Mouse (Mus musculus): ENCODE results near the gene Mapkapk3.
"Not testable (repeated sequence)": the region's sequence is repeated elsewhere in the genome, so short reads cannot be mapped to it uniquely, and the experiment has no call there.

Mapkapk3 gene

DNA sequence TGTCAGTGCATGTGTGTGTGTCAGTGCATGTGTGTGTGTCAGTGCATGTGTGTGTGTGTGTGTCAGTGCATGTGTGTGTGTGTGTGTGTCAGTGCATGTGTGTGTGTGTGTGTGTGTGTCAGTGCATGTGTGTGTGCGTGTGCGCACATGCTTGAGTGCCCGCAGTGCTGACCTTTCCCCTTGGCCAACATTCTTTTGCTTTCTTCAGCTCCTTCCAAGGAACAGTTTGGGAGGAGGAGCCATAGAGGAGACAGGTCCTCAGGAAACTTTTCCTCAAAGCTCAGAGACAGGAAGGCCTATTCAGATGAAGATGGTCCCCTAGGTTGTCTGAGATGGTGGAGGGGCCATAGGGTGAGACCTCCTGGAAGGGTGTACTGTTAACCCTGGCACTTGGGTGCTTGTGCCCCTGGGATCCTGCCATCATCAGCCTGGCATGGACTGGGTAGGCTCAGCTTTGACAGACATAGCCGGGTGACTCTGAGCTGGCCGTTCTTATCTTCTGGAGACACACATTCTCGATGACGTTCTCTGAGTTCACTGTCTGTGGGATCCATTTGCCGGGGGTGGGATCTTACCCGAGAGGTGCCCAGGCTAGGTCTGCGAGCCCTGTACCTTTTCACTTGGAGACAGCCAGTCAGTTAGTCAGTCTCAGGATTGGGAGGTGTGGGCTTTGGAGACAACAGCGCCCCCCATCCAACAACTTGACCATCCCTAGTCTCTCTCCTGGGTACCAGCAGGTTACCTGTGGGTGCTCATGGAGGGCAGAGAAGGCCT is 17.6 kb upstream of the Mapkapk3 start:
- DNase-seq, result no peak

DNA sequence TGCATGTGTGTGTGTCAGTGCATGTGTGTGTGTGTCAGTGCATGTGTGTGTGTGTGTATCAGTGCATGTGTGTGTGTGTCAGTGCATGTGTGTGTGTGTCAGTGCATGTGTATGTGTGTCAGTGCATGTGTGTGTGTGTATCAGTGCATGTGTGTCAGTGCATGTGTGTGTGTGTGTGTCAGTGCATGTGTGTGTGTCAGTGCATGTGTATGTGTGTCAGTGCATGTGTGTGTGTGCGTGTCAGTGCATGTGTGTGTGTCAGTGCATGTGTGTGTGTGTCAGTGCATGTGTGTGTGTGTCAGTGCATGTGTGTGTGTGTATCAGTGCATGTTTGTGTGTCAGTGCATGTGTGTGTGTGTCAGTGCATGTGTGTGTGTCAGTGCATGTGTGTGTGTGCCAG is 17.0 kb upstream of the Mapkapk3 start:
- DNase-seq, result not testable (repeated sequence)

DNA sequence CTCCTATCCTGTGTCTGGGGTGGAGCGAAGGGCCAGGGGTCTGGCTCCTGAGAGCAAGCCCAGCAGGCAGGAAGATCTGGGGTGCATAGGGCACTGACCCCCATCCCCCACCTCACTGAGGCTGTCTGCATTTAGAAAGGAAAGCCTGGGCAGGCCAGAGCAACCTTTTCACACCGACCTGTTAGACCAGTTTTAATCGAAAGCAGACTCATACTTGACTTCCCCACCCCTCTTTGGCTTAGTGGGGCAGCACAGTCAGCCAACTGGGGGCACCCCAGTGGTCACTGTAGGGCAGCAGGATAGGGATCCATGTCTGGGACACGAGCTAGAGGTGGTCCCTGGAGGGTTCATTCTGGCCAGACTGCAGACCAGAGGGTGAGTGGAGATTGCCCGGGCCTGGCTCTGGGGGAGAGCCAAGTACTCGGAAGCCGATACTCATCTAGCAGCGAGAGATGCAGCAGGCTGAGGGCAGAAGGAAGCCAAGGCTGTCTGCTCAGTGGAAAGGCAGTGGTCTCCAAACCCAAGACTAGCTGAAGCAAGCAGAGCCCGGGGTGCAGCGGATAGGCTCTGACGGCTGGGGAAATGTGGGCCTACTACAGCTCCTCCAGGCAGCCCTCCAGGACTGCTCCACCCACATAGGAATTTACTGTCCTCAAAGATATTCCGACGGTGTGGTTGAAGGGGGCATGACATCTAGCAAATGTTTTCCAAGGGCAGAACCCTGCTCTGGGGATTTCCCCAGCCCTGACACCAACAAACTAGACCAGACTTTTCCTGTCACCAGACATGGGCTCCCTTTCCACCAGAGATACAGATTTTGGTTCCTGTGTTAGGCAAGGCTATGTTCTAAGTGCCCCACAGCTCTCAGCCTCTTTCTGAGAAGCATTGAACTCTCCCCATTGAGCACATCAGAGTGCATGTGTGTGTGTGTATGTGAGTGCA is 16.2 kb upstream of the Mapkapk3 start:
- DNase-seq, result no peak

DNA sequence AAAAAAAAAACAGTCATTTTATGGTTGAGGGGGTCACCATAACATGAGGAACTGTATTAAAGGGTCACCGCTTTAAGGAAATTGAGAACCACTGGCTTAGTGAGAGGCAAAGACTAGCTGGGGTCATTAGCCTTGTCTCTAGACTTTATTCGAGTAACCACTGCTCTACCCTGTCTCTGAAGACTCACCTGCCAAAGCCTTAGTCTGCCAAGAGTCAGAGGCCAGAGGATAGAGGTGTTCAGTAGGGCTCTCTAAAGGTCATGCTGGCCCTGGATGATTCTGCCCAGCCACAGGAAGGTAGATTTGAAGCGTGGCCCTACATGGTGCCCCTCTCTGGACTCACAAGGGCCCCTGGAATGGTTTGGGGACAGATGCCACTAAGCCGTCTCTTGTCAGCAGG is 15.3 kb upstream of the Mapkapk3 start:
- DNase-seq, result no peak

DNA sequence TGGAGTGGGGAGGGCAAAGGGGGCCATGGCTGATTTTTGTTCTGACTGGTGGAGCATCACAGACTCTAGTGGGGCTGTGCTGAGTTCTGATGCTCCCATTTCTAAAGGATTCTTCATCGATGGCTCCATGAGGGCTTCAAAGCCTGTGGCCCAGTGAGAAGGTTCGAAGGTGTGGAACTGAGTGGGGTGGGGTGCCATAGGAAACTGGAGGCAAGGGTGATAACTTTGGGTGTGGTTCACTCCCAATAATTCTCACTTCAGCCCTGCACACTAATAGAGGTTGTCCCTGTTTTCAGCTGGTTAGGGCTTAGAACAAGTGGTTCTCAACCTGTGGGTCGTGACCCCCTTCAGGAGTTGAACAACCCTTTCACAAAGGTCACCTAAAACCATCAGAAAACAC is 14.7 kb upstream of the Mapkapk3 start:
- no peak for DNase-seq

DNA sequence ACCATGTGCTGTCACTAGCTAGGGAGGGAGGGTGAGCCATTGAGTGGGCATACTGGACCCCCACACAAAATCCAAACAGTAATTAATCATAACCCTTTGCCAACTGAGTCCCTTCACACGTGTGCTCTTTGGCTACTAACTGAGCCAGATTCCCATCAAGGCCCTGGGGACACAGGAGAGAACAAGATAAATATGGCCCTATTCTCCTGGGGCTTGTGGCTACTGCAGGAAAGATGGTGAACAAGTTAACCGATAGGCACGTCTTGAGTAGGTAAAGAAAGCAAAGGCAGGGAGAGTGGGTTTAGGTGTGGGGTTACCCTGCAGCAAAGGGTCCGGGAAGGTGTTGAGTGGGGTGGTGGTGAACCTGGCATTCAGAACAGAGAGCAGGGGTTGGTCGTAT is 14.2 kb upstream of the Mapkapk3 start:
- DNase-seq, result no peak

DNA sequence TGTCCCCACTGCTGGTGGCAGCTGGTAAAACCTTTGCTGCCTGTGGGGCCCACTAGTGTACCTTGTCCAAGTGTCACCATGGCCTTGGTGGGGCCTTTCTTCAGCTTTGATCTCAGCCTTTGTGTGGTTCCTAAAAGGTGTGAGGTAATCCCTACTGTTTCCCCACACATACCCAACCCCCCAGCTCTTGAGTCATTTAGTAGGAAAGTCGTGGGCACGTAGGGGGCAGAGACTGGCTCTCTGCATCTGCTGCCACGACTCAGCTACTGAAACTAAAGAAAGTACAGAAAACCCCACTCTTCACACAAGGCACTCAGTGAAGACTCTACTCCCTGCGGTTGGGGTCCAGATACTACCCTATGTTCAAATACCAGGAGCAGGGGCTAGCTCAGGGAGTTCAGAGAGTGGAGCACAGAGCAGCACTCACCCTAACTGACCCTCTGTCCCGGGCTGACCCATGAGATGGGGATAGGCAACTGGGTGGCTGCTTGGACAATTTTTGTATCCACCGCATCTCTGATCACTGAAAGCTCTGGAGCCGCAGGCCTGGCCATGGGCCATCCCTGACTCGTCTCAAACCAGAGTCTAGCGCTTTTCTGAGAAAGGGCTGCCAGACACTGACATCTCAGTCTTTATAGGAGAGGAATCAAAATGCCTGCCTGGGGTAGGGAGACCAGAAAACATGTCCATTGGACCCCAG is 13.6 kb upstream of the Mapkapk3 start:
- DNase-seq, result no peak

DNA sequence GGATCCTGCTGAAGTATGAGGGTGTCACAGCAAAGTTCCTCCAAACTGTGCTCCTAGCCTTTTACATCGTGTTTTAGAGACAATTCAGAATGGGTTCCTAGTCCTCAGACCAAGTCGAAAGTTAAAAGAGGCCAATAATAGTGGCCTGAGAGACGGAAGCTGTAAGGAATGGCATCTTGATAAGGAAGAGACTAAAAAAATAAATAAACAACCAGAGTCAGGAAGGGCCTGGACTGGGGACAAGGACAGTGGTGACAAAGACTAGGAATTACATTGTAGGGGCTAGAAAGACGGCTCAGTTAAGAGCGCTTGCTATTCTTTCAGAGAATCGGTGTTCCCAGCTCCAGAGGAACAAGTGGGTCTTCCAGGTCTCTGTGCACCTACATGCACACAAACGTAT is 12.9 kb upstream of the Mapkapk3 start:
- no peak for DNase-seq

DNA sequence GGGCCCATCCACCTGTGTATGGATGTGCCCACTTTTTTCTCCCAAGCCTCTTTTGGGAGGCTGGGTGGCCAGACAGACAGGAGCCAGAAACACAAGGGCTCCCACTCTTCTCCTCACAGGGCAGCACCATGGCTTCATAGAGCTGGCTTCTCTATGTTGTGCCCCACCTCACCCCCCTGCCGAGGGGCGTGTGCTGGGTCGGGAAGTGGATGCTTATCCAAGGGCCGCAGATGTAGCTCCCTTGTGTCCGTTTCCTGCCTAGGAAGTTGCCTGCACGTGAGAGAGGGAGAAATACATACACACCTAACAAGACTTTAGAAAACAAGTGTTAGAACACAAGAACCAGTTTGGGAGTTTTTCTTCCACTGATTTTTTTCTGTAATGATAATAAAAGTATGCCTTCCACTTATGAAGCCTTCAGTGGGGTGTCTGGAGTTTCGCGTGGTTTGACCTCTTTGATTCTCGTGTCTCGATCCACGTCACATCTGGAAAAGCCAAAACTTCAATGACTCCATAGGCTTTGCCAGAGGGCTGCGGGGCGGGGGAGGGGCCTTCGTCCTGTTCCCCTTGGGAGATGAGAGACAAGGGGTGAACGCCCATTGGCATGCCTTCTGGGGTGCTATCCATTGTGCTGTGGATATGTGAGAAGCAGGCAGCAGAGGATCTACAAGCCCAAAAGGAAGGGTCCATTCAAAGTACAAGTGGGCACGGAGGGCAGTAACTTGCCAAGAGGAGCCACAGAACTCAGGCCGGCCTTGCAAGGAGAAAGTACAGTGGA is 12.1 kb upstream of the Mapkapk3 start:
- DNase-seq, result no peak

DNA sequence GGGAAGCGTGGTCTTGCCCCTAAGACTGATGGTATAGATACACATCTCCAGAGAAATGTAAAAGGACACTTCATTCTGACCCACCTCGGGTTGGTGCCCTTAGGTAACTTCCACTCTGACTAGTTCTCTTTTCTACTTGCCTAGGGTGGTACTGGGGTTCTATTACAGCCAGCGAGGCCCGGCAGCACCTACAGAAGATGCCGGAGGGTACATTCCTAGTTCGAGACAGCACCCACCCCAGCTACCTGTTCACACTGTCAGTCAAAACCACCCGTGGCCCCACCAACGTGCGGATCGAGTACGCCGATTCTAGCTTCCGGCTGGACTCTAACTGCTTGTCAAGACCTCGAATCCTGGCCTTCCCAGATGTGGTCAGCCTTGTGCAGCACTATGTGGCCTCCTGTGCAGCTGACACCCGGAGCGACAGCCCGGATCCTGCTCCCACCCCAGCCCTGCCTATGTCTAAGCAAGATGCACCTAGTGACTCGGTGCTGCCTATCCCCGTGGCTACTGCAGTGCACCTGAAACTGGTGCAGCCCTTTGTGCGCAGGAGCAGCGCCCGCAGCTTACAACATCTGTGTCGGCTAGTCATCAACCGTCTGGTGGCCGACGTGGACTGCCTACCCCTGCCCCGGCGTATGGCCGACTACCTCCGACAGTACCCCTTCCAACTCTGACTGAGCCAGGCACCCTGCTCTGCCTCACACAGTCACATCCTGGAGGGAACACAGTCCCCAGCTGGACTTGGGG is 10.7 kb upstream of the Mapkapk3 start:
- DNase-seq, result no peak

DNA sequence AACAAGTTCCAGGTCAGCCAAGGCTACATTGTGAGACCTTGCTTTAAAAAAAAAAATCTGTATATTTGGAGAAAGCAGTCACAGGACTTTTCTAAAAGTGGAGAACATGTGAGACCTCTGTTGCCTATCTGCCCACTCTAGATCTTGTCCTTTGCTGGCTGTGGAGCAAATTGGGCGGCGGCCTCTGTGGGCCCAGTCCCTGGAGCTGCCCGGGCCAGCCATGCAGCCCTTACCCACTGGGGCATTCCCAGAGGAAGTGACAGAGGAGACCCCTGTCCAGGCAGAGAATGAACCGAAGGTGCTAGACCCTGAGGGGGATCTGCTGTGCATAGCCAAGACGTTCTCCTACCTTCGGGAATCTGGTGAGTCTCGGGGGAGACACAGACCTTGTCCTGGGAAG is 10.1 kb upstream of the Mapkapk3 start:
- DNase-seq, result no peak

DNA sequence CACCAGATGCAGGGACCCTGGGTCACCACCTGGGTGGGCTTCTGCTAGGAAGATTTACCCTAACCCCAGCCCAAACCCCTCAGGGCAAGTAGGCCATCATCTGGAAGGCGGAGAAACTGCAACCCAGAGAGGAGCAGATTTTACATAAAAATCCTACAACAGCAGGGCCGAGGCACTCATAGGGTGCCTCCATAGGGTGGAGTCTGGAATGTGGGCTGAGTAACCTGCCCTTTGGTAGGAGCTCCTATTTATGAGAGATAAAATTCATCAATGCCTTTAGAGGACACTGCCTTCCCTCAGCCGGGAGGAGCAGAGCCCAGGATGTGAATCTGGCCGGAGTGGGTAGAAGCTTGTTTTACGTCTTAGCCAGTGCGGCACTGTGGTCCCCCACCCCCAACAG is 9.2 kb upstream of the Mapkapk3 start:
- no peak for DNase-seq

DNA sequence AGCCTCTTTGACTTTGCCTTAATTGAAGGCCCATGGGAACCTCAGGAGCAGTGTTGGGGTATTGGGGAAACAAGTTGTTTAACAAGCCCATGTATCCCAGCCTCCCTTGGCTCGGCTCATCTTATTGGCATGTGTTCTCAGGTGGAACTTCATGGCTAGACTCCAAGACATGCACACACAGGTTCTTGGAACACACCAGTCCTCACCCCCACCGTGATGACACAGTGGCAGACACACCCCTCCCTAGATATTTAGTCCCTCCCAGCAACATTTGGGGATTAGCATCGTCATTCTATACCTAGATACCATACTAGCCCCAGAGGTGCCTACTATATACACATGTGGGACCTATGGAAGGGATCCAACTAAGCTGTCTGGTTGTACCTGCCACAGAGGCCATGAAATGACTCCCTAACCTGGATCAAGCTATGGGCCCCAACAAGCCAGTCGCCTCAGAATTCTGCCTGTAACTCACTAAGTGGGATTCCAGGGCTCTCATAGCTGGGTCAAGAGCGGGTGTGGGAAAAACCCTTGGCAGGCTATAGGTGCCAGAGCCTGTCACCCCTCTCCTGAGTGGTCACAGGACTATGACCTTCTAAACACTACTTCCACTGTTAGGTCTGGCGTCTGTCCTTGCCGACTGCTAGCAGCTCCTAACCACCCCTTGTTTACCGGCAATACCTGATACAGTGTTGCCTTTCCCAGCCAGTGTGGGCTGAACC is 8.5 kb upstream of the Mapkapk3 start:
- no peak for DNase-seq

DNA sequence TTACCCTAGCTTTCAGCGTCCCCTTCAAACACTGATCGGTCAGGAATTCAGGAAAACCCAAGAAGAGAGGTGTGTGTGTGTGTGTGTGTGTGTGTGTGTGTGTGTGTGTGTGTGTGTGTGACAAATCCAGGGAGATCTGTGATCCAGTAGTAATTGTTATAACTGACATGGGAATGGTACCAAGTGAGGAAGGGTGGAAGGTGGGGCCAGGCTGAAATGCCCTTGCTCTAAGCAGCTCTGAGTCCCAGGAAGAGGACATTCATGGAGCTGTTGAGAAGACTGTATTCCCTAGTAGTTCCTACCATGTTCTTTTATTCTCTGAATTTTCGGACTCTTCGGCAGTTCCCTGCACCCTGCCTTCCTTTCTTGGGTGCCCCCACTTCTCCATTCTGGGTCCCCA is 8.0 kb upstream of the Mapkapk3 start:
- no peak for DNase-seq

DNA sequence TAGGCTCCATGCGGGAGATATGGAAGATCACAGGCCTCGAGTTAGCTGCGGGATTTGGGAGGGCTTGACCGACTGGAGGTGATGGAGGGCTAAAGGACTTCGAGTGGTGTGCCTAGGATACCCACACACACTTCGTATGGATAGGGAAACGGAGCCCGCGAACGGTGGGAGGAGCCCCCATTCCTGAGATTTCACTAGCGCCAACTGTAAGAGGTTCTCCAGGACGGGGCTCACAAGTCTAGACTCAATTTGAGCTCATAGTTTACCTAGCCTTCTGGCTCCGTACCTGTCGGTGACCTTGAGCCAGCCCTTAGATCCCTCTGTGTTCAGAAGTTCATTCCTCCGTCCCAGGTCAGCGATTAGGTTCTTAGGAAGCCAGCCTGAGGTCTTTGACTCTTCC is 7.4 kb upstream of the Mapkapk3 start:
- no peak for DNase-seq

DNA sequence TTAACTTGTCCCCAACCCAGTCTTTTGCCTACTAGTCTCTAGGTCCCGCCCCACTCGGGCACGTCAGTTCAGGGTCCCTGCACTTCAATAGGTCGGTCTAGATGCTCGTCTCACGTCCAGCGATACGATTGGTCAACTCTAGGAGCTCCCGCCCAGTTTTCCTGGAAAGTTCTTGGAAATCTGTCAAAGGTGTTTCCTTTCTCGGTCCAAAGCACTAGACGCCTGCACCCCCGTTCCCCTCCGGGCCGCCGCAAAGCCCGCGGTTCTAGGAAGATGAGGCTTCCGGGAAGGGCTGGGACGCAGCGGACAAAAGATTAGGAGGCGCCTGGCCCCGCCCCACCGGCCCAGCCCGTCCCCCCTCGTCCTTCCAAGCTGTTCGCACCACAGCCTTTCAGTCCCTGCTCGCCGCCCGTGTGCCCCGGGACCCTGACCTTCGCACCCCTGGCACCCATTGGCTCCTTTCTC is 6.9 kb upstream of the Mapkapk3 start:
- DNase-seq, result peak; percentile 91

DNA sequence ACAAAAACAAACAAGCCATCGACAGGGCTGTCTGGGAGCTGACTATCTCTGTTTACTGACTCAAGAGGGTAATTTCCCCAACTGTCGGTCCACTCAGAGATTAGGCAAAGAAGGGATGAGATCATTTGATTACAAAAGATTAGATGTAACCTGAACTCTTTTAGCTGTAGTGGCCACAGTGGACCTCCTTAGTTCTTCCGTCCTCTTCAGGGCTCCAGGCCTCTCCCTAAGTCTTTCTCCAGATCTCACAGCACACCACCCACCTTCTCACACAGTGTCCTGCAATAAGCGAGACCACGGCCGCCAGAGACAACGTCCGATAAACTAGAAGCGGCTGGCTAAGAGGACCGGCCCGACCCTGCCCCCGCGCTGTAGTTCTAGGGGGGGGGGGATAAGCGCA is 6.4 kb upstream of the Mapkapk3 start:
- no peak for DNase-seq

DNA sequence AAGGTAGTCTGAATTCAATTTTAAA is 6.2 kb upstream of the Mapkapk3 start, which contains the start of gene Cish:
TSS of gene Cish (plus strand) at position 11 of the 25 bp plus-strand sequence.
- DNase-seq, result no peak

DNA sequence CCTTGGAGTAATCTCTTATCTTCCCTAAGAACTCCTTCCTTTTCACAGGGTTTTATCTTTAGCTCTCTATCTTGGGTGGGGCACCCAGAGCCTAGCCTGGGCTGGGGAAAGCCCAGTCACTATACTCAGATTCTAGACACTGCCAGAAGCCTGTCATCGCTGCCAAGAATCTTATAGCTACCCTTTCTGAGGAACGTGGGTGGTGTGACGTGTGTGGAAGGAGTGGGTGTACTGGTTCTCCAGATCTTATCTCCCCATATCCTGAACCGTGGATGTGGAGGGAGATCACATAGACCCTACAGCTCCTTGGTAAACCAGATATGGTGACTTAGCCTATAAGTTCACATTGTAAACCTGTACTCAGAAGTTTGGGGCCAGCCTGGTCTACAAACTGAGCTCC is 5.9 kb upstream of the Mapkapk3 start:
- DNase-seq, result no peak

DNA sequence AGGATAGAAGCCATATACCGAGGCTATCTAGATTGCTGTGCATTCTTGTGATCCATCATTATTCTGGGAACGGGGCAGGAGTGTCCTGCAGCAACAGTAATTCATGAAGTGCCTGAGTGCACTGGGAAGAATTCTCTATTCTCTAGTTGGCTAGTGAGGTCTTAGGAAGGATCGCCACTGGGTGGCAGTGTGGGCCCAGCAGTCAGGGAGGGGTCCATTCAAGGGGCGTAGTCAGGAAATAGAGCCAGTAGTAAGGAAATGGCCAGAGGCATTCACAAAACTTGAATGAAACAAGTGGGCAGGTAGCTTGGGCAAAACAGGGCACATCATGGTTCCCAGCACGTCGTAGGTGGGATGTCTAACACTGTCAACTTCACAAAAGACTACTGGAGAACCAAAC is 4.6 kb upstream of the Mapkapk3 start:
- no peak for DNase-seq

DNA sequence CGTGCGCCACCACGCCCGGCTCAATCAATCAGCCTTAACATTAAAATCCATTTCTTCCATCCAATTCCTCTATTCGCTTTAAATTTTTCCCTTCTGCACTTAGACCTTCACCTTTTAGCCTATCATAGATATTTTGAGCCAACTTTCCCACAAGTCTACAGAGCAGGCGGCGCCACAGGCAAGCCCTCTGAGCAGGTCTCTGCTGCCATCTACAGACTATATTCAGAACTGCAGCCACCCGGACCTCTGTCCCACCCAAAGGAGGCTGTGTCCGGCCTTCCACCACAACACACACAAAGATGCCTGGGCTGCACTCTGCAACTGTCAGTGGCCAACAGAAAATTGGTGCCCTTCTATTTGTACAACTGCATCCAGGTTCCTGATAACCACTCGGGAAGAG is 1.2 kb upstream of the Mapkapk3 start:
- DNase-seq, result peak; percentile 80

DNA sequence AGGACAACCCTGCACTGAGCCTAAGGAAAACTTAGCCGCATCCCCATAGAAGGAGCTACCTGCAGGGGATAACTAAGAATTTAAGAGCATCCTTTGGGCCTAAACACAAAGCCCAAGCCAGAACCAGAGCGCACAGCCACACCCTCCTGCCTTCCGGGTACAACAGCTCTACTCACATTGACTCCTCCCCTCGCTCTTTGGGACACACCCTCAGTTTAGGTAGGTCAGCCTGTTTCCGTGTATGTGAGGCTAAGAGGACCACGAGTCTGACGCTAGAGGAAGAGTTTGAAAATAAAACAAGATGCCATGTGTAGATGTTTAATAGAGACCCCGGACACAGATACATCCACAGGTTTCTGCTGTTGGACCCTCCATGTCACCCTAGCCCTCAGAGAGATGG is 966 bp downstream of the Mapkapk3 start:
- no peak for DNase-seq

Measured in cerebellum, adult 9-11 months (tissue).